Mouse (Mus musculus) thymus, postnatal 14 days (tissue): ENCODE measurements around the gene Gpld1.
"Not testable (repeated sequence)": the region's sequence is repeated elsewhere in the genome, so short reads cannot be mapped to it uniquely, and the experiment has no call there.

ENCODE experiments used
- DNase-seq: peaks from one replicate; pipeline ENCODE4 v3.0.0; 2021

Gene Gpld1

DNA sequence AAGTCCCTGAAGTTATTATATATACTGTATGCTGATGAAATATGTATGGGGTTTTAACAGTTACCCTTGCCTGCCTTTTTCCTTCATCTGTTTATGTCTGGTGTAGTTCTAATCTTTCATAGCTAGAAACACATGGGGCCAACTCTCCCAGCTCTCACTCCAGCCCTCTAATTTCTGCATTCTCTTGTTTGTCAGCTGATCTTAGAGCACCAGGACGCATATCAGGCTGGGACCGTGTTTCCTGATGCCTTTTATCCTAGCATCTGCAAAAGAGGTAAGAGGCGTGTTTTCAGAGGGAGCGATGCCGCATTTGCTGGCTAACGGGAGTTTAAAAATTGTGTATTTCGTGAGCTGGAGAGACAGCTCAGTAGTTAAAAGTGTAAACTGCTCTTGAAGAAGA, 9.7 kb downstream of the Gpld1 start:
- DNase-seq, result no peak

DNA sequence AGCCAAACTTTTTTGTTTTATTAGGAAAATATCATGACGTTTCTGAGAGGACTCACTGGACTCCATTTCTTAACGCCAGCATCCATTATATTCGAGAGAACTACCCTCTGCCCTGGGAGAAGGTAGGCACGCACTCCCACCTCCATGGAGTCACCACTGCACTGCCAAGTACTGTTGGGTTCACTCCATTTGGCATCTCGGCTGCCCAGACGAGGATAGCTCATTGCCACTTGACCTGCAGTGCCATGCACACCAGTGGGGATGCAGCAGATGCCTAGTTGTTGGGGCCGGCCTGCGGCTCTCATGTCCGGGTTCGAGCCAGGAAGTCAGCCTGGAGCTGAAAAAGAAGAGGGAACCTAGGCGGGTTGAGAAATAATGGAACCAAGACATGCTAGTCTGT, 12.1 kb downstream of the Gpld1 start:
- no peak for DNase-seq

DNA sequence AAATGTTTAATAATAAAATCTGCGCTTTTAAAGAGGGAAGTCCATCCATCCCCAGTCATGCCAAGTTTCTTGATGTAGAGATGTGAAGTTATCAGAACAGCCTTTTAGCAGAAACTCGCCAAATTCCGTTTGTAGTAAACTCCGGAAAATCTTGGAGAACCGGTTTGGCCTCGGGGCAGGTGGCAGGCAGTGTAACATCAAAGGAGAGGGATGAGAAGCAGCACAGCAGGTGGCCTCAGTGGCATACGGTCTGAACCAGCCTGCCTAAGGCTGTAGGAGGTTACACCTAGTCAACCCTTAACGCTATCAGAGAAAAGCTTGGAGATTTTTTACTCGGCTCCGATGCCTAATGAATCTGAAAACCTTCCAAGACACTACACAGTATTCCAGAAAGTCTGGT, 12.5 kb downstream of the Gpld1 start:
- DNase-seq, result peak; percentile 10

DNA sequence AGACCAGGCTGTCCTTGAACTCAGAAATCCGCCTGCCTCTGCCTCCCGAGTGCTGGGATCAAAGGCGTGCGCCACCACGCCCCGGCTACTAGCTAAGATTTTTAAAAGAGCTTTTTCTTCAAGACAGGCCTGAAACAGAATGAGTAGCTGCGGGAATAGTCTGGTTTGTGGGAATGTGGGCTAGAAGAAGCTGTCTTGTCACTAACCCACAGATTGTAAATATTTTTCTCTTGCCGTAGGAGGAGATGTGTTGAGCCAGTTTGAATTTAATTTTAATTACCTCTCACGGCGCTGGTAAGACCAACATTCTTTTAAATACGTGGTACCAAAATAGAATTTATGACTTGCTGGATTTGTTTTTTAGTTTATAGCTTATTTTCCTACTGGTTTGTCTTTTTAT, 15.7 kb downstream of the Gpld1 start:
- no peak for DNase-seq

DNA sequence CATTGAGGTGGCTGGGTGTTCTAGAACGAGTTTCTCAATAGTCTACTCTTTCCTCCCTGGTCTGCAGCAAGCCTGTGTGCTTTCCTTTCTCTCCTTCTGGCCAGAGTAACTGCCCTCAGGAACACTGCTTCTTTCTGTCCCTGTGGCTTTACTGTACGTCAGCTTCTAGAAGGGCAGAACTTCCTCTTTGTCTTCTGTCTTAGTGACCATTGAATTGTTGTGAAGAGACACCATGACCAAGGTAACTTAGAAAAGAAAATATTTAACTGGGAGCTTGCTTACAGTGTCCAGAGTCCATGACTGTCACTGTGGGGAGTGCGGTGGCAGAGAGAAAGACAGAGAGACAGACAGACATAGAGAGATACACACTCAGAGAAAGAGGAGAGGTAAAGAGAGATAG, 17.1 kb downstream of the Gpld1 start:
- no peak for DNase-seq

DNA sequence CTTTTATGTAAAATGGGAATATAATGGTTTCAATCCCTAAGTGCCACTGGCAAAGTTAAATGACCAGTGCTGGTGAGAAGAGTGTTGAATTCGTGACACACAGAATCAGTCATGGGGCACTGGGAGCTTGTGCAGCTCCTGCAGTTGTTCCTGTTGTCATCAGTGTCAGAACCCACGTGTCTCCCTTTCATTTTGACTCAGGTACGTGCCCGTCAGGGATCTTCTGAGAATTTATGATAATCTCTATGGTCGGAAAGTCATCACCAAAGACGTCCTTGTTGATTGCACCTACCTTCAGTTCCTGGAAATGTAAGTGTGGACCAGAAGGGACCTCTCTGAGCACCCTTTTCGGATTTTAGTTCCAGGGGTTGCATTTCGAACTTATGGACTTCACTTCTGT, 19.2 kb downstream of the Gpld1 start:
- DNase-seq, result no peak

DNA sequence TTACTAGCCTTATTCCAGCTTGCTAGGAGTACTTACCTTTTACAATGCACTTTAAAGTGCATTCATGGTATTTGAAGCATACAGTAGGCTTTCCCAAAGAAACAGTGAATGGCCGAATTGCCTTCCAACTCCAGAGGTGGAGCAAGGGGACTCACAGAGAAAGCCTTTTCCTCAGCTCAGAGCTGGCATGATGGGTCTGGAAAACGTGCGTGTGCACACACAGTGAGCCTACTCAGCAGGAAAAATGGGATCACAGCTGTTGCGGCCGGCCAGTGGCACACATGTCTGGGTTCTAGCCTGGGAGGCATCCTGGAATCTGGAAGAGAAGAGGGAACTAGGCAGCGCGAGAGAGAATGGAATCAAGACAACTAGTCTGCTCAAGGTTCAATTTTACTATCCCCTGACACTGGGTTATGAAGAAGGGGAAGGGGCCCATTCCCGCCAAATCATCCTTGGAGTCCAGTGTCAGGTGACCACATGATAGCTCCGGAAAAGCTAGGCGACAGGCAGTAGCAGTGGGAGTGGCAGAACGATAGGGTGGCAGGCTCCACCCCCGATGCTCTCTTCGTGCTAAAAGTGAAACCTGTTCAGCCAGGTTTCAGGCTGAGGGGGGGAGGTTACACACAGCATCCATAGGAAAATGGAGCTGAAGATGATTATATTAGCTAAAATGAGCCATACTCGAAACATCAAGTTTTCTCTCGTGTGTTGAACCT, 22.3 kb downstream of the Gpld1 start:
- peak; percentile 13 for DNase-seq

DNA sequence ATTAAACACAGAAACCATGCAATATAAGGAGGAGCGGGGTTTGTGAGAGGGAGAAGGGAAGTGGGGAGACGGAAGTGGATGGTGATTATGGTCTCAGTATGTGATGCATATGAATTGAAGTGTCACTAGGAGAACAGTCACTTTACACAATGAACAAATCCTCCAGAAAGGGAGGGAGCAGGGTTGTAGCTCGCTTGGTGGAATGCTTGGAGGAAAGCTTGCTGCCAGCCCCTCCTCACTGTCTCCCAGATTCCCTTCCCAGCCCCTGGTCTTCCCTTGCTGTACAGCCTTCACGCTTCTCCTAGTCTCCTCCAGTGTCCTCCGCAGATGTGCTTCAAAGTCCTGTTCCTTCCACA, 22.9 kb downstream of the Gpld1 start:
- no peak for DNase-seq

DNA sequence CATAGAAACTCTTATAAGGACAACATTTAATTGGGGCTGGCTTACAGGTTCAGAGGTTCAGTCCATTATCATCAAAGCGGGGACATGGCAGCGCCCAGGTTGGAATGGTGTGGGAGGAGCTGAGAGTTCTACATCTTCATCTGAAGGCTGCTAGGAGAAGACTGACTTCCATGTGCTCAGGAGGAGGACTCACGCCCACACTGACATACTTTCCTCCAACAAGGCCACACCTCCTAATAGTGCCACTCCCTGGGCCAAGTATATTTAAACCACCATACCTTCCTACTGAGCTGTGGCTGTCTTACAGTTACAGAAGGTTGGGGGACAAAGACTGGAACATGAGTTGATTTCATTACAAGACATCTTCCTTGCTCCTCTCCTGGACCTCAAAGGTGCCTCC, 28.8 kb downstream of the Gpld1 start:
- not testable (repeated sequence) for DNase-seq

DNA sequence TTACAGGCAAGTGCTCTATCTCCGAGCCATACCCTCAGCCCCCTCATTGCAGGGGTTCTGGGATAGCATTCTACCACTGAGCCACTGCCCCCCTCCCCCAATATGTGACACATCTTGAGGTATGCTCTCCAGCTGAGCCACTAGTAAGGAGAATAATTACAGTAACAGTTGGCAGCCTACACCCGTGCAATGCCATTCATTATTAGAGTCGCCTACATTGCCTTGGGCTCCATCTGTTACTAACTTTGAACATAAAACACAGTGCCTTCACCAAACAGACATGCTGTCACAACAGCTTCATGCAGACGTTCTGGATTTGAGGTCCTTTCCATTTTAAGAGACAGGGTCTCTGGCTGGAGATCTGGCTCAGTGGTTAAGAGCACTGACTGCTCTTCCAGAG, 33.4 kb downstream of the Gpld1 start:
- DNase-seq, result no peak

DNA sequence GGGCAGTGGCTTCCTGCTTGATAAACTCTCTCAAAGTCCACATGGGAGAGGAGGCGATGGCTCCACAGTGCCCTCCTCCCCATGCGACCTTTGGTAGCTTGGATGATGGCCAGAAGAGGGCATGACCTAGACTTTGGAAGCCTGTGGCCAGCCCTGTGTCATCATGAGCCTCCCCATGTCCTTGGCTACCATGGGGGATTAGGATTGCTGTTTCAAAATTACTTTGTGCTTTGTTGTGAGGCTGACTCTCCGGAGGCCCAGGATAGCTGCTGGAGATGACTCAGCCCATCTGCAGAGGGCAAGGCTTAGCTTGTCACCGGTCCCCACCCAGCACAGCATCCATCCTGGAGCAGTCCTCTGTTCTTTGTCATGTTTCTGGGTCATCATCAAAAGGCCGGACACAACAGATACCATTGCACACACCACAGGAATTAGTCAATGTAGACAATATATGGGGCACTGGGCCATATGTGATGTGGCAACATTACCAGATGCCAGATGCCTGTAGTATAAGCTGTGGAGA, 34.9 kb downstream of the Gpld1 start:
- no peak for DNase-seq

DNA sequence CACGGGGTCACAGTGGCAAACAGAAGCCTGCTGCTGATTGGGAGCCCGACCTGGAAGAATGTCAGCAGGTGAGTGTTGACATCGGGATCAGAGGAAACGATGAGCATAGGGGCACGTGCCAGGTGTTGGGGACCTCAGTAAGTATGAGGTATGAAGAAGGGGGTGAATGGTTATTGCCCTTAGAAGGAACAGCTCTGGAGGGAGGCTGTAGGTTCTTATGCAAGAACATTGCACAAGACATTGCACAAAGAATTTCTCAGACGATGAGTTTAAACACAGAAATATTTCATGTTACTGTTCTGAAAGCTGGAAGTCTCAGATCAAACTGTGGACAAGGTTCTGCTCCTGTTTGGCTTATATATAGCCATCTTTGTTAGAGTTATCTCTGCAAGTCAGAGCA, 38.1 kb downstream of the Gpld1 start:
- no peak for DNase-seq

DNA sequence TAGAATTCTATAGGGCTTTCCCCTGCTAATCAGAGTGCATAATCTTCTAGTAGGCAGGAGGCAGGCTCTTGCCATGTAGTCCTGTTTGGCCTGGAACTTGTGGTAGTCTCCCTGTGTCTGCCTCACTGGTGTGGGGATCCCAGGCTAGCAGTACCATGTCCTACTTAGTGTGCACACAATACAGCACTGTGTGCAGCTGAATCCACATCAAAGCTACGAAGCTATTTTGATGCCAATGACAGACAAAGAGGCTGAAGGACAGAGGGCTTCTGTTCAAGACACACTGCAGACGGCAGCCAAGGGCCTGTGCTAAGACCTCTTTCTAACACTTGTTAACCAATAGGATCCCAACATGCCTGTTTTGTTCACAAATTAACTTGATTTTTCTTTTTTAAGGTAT, 42.5 kb downstream of the Gpld1 start:
- DNase-seq, result no peak

DNA sequence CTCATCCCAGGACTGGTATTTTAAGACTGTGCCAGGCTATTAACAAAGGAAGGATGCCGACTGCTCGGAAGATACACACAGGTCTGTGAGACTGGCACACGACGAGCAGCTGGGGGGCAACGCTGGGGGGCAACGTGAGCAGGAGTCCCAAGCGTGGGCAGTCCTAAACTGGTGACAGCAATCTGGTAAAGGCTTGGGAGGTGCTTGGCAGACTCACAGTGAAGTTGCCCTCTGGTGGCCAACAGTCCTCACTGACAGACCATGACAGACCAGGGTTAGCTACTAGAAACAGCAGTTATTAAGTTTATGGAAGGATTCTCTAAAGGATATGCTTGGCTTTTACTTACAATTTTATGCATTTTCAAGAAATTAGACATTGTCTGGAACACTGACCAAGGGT, 45.4 kb downstream of the Gpld1 start:
- DNase-seq, result peak; percentile 57

DNA sequence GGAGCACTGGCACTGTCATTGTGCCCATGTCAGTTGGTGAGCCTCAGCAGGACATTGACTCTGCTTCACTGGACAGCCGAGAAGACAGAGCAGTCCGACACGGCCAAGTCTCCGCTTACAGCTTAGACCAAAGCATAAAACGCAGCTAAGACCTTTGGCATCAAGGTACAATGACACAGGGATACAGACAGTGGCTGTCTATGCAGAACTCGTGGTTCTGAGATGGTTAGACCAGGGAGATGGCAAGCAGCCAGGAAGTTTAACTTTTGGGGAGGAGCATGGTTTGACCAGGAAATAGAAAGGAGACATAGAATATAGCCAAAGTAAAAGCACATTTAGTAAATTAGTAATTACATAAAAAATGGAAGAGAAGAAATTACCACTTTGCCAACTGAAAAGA, 46.1 kb downstream of the Gpld1 start:
- no peak for DNase-seq

DNA sequence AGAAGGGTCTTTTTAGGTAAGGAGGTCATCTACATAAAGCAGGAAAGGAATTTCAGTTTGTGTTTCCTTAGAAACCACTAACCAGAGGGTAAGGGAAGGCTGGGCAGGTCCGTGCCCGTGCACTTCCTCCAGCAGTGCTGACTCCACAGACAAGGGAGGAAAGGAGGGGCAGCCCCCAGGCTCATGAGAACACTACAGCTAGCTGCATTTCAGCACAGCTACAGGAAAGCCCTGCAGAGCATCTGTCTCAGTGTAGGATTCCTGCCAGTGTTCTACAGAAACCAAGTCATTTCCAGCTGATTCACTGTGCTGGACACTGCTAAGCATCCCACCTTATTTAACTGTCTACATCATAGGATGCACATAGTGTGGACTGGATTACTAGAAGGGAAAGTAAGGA, 50.2 kb downstream of the Gpld1 start:
- DNase-seq, result no peak

DNA sequence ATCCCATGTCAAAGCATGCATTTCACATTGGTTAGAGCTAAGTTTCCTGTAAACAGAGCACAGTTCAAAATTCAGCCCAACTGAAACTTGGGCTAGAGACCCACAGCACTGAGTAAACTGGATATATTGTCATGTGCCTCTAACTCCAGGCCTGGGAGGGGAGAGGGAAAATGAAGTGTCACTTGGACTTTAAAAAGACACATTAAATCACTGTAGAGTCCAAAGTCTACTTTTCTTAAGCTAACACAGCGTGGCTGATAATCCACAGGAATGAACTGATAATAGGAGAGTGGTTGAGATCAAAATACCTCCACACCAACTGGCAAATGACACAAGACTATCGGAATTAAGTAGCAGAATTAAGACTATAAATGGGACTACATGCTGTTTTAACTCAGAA, 56.6 kb downstream of the Gpld1 start:
- no peak for DNase-seq

DNA sequence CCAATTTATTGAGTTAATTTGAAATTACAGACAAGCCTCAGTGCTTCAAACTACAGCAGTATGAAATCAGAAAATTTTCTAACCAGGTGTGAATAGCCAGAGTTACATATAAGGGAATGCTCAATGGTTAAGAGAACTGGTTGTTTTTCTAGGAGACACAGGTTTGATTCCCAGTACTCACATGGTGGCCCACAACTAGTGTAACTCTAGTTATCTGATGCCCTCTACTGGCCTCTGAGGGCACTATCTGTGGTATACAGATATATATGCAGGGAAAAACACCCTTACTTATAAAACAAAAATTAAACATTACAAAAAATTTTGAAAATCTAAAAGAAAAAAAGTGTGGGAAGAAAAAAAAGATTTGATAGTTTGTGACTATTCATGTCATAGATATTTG, 60.0 kb downstream of the Gpld1 start:
- DNase-seq, result no peak

DNA sequence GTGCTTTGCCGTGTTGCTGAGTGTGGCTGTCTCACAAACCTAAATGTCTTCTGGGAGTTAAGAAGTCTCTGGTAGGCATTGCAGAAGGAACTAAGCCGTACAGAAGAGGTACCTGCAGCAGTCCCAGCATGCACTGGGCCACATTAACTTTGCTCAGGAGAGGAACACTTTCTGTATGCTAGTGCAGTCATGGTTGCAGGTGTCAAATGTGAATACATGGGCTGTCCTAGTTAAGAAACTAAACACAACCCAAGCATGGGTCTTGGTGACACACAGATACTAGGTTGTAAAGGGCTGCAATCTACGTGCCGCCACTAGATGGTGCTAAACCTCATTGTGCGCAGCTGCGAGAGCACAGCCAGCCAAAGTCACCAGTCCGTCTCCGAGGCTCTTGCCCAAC, 64.2 kb downstream of the Gpld1 start:
- DNase-seq, result peak; percentile 57

DNA sequence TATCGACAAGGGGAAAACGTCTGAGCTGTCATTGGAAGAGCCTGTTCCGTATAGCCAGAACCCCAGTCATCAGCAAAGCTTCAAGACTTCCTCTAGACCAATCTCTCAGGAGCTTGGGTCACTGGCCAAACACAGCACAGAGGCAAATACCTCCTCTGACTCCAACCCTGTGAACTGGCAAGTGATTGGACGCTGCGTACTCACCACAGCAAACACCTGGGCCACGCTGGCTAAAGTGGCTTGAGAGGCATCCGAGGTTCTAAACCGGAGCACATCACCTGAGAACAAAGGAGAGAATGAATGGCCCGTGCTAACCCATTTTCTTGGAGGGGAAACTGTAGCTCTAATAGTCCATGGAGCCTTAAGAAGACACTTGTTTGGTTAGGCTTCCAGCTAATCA, 75.4 kb downstream of the Gpld1 start:
- DNase-seq, result no peak

DNA sequence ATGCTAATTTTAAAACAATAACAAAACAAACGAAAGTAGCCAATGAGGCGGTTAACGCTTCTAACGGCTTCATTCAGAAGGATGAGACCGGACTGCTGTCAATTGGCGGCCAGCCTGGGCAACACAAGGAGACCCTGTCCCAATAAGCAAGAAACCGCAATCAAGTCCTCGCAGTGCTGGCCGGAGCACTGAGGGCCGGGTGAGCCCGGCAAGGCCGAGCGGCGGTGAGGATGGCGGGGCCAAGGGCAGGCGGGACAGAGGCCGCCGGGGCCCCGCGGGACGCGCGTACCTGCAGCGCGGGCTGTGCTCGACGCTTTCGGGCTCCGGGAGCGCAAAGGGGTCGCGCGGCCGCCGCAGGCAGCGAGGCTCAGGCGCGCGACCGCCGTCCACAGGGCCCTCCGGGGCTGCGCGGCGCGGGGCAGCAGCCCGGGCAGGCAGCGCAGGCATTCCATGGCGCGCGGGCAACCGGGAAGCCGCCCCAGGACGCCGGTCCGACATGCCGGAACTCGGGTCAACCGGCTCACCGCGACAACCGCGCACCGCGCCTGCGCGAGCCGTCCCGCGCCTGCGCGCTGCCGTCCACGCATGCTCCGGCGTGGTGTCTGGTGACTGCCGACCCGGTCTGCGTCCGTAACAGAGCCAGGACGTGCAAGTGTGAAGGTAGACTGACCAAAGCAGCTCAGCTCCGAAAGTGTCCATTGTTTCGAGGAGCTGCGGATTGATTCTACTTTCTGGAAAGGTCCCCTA, 77.0 kb downstream of the Gpld1 start, which contains the start of gene Mrs2:
TSS of gene Mrs2 (minus strand) at position 587 of the 747 bp plus-strand sequence.
- peak; percentile 88 for DNase-seq

DNA sequence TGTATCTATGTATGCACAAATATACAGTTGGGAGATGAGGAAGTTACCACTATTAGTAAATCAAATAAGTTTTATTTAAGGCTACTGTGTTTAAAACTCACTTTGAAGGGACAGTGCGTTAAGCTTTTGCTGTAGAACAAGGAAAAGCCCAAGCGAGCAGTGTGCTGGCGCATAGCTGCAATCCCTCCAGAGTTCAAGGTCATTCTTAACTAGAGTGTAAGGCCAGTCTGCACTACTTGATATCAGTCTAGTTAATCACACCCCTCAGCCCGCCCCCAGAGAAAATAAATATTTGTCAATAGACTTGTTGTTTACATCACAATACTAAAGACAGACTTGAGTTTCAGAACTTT, 77.6 kb downstream of the Gpld1 start:
- DNase-seq, result no peak

DNA sequence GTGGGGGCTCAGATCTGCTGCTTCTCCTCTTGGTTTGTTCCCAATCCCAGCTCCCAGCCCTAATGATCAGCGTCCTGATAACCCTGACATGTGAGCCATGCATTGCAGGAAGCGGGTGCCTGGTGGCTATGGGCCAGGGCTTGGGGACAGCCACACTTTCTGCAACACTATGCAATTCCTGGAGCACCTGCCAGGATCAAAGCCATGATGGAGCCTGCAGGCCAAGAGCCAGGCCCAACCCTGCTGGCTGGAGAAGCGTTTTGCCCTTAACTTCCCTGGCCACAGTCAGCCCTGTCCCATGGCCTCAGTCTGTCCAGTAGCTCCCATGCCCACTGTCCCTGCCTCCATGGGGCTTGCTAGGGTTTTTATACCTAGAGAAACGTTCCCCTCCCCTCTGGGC, 79.4 kb downstream of the Gpld1 start:
- no peak for DNase-seq

DNA sequence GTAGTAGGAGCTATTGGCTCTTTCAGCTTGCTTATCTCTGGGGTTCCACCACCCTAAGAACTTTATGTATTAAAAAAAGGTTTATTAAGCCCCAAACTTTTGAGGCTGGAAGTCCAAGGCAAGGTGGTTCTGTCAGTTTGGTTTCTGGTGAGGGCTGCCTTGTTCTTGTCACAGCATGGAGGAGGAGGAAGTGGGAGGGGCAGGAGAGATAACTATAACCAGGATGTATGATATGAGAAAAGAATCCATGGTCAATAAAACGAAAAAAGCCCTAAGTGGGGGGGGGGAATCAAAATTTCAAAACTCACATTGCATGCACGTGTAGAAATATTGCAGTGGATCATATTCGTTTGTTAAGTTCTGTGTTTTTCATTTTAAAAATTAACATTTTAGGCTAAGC, 80.2 kb downstream of the Gpld1 start:
- DNase-seq, result no peak

DNA sequence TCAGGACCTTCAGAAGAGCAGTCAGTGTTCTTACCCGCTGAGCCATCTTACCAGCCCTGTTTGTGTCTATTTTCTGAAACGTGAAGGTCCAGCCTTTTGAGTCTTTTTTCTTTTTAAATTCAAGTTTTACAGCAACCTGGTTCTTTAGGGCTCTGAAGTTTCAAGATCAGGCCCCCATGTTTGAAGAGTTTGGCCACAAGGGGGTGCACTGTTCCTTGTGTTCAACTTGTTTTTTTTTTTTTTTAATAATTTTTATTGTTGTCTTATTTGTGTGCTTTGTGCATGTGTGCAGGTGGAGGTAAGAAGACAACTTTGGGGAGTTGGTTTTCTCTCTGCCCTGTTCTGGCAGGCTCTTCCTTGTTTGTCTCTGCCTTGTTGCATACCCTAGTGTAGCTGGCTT, 81.7 kb downstream of the Gpld1 start:
- peak; percentile 38 for DNase-seq
